Mouse (Mus musculus) spleen, adult 2 months (tissue): Measurements from ENCODE around the gene Wdr78.

ENCODE experiments used
- CTCF ChIP-seq: fragments of 200-500 bp; IDR thresholded peaks from 2 replicates; pipeline ENCODE4 v1.5.1; 2011; ENCODE audit warnings: mild to moderate bottlenecking, inconsistent platforms; ENCODE audit not compliant: insufficient read depth, insufficient read length, insufficient replicate concordance; ENCODE audit errors: extremely low read depth
- POLR2A ChIP-seq: fragments of 200-500 bp; IDR thresholded peaks from 2 replicates; pipeline ENCODE4 v1.6.1; 2011; ENCODE audit warnings: low read depth, low read length, inconsistent platforms

GRCm38 (mm10) chr4:103067906-103068655, 46.3 kb downstream of the Wdr78 start:
- no peak for TF ChIP-seq CTCF
- TF ChIP-seq POLR2A, result no peak
